Mouse (Mus musculus): ENCODE measurements around the gene Prickle1.

Prickle1 gene

DNA sequence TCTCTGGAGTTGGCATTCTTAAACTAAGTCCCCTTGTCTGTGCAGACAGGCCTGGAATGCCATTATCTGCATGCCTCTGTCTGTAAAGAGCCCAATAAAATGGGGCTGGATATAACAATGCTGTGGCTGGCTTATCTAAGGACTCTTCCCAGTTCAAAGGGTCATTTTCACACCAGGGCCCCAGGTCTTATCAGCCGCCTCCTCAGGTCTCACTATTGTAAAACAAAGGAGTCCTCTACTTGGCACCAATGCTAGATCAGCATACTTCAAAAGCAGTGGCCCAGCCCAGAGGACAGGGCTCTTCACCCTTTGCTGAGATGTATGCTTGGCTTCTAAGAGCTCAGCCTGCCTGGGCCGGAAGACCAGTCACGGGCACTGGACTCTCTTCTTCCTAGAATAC, 56.3 kb downstream of the Prickle1 start:
- no peak for DNase-seq (ENCODE audit: low spot score)

DNA sequence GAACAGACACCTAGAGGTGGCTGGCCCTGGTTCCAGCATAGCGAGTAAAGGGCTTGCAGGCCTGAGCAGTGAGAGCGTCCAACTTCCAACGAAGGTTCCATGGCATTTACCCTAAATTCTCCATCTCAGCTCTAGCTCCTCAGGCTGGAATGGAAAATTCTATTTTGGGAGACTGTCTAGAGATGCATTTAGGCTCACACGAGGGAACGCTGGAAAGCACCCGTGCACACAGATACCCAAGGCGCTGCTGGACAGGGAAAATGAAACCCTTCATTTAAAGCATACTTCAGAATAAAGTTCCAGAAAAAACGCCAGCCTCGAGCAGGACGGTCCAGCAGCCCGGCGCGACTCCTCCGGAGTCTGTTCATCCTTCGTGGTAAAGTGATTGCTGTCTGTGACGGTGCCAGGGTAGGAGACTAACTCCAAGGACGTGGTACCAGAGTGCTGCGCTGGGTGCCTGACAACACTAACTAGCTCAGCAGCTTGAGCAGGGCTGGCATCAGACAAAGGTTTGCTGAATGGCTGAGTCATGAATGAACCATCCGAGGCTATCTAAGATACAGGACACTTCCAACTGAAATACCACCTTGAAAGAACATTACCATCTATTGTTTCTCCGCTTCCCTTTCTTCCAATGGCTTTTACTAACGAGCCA, 57.0 kb downstream of the Prickle1 start:
- no peak for DNase-seq (ENCODE audit: low spot score)

DNA sequence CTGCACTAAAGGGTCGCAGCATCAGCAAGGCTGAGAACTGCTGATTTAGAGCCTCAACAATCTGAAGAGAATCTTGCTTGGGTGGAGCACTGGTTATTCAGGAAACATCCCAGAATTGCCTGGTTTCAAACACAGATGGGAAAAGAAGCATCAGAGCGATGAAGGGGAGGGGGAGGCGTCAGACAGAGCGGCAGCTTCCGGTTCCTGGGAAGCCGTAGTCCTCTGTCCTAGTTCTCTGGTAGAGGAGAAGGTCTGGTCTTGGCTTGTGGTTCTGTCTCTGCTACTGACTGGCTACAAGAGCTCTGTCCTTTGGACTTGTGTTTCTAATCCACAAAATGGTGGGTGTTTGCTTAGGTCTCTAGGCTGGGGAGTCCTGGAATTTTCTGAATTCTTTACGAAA, 57.9 kb downstream of the Prickle1 start:
- no peak for DNase-seq (ENCODE audit: low spot score)

DNA sequence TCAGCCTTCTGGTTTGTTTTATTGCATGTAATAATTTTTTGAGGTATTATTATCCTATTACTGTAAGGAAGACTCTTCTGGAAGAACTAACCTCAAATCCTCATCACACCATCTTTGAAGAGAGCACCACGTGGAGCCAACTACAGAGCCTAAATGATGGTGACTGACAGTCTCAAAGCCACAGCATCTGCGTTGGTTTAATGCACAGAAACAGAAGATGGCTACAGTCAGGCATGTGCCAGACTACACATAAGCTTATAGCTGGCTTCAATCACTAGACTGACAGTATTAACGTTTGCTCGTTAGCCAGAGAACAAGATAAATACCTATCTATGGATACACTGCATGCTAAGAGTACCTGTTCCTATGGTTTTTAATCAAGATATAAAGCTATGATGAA, 59.5 kb downstream of the Prickle1 start:
- no peak for DNase-seq (ENCODE audit: low spot score)

DNA sequence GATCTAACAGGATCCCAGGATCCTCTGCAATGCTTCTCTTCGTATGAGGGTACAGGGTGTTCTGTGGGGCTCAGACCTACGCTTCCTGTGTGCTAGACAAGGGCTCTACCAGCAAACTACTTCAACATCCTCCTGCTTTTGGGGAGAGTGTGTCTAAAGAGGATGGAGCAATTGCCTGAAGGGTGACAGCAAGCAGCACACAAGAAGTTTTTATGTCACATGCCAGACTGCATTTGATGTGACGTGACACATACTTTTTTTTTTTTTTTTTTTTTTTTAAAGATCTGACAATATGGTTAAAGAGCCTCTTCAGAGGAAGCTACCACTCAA, 65.0 kb downstream of the Prickle1 start:
- DNase-seq (ENCODE audit: low spot score): no peak

DNA sequence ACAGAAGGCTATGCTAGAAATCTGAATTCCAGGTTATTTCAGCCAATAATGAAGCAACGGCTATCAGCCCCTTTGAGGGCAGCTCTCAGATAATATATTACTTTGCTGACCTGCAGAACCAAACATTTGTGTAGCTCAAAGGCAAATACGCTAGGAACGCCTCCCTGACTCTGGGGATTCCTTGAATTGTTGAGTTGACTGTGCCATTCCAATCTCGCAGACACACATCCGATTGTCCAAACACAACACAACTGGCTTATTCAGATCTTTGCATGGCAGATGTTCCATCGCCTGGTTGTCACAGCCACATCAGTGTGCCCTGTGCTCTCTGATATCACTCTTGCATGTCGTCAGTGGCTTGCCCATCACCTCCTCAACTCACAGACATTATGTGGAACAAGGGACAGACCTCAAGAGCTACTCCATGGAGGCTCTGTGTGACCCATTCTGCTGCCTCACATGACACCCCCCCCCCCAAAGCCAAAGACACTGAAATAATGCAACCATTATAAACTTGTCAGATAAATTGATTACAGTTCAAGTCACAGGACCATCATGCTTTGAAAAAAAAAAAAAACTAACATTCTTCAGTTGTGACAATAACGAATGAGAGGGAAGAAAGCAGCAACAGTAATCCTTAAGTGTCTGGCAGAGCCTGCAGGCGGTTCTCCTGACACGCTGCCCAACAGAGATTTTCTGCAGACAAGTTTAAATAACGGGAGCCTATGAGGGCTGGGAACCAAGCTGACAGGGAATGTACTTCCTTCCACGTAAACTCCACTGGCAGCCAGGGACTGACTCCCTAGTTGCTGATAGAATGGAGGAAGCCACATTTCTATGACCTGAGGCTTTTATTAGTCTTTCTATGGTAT, 65.6 kb downstream of the Prickle1 start:
- no peak for DNase-seq (ENCODE audit: low spot score)

DNA sequence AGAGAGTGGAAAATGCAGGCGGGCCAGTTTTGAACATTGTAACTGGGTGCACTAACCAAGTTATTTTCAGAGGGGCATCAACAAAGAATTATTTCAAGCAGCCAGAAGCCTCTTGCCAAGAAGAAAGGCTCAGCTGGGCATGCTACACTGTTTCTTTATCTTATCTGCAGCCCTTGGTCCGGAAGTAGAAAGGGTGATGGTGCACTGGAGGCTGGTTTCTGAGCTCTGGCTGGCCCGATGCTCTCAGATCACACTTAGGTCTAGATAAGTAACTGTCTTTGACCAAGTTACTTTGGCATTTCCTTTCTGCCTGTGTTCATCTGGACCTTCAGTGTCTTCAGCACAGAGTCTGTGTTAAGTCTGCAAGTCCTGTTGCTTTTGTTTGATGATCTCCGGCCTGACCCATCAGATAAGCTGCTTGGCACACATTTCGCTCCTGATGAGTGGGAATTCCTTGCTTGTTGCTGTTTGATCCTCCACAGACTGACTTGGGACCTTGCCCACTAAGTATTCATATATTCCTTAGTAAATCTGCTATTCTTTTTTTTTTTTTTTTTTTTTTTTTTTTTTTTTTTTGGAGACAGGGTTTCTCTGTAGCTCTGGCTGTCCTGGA, 70.3 kb downstream of the Prickle1 start:
- DNase-seq (ENCODE audit: low spot score): no peak

DNA sequence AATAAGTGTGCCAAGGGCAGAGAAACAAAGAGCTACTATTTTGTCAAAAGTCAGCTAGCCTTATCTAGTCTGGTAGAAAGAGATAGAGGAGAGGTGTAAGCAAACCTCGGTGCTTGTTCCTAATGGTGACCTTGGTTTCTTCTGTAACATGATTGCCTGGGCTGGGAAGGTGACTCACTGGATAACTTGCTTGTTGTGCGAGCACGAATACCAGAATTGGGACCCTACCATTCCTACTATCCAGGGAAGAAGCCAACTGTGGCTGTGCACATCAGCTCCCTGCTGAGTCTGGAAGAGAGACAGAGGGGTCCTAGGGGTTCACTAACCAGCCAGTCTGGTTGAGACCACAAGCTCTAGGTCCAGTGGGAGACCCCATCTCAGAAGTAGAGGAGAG, 73.9 kb downstream of the Prickle1 start:
- no peak for DNase-seq (ENCODE audit: low spot score)

DNA sequence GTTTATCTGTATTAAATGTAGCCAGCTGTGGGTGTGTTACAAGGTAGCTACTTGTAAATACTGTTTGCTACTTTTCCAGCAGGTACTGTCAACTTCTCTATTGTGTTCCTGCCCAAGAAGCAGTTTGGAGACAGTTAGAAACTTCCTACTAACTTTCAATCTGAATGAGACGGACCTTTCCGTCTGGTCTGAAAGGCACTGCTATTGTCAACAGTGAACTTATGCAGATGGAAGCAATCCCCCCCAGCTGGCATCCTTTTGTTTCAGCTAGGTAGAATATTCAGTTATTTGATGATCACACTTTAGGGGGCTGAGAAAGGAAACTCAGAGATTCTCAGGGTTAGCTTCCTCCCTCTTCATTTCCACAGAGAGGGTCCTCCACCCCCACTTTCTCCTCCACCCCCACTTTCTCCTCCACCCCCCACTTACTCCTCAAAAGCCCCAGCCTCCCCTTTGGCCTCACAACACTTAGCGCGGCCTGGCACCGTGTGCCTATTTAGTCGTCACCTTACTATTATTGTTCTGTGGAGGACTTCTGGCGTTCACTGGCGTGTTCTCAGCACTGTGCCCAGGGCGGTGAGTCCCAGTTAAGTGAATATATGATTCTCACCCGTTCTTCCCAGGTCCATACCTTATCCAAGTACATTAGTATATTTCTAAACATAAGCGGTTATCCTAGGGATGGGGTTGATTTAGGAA, 74.5 kb downstream of the Prickle1 start:
- no peak for DNase-seq (ENCODE audit: low spot score)

DNA sequence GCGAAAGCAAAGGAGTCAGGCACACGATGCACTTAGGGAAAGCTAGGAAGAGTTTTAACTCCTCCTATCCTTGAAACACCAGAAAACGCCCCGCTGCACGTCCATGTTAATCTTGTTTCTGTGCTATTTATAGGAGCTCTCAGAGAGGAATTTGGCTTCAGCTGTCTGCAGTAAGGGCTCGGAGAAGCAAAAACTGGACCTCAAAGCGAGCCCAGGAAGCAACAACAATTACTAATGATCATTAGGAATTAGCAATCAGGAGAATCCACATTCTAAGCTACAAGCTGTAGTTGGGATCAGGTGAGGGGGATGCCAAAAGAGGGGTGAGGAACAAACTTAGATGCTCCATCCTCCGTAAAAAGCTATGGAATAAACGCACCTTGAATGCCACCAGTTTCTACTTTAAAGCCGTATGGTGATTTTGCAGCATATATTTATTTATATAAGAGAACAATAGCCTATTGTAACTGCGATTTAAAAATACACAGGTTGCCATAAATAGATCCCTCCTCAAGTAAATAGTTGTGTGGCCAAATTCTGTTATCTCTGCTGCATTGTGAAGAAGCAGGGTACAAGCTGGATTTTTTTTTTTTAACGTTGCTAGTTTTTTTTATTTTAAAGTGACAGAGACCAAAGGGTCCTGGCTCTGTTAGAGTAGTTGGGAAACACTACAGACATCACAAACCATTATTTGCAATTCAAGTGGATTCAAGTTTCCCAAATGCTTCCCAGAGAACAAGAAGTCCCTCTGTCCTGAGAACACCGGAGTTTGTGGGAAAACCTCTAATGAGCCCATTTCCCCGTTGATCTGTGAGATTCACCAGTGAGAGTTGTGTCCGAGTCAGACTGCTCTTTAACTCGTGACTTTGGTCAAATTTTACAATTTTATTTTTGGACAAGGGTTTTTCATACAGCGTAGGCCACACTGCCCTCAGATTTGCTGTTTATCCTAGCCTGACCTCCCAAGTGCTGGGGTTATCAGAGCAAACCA, 75.6 kb downstream of the Prickle1 start:
- no peak for DNase-seq (ENCODE audit: low spot score)

DNA sequence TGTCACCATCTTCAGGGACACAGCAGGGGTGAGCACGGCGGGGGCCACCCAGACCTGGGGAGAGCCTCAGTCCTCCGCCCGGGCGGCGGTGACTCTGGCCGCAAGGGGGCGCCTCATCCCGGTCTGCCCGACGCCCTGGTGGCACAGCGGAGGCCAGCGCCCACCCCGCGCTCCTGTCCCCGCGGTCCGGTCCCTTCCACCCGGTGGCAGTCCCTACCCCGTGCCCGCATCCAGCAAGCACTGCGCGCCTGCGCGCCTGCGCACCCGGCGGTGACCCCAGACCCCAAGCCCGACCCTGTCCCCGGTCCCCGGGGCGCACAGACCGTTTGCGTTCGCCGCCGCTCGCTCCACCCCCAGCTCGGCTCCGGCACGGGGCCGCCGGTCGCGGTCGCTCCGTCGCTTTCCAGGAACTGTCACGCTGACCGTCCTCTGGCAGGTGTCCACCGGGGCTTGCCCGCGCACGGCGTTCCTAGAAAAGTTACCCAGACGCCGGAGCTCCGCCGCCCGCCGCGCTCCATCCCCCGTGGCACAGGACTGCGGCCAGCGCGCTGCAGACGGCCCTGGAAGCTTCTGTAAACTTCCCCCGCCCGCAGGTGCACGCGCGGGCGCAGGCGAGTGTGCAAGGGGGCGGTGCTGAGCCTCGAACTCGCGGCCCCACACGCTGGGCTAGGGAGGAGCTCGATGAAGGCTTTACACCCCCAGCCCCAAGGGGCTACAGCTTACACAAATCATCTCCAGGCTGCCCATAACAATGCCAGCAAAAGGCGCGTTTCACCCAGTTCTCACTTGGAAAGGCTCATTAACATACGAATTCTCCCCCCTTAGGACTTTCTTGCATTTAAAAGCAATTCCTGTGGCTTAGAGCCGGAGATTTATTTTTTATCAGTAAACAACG, 76.5 kb downstream of the Prickle1 start:
- DNase-seq (ENCODE audit: low spot score): peak; percentile 67

DNA sequence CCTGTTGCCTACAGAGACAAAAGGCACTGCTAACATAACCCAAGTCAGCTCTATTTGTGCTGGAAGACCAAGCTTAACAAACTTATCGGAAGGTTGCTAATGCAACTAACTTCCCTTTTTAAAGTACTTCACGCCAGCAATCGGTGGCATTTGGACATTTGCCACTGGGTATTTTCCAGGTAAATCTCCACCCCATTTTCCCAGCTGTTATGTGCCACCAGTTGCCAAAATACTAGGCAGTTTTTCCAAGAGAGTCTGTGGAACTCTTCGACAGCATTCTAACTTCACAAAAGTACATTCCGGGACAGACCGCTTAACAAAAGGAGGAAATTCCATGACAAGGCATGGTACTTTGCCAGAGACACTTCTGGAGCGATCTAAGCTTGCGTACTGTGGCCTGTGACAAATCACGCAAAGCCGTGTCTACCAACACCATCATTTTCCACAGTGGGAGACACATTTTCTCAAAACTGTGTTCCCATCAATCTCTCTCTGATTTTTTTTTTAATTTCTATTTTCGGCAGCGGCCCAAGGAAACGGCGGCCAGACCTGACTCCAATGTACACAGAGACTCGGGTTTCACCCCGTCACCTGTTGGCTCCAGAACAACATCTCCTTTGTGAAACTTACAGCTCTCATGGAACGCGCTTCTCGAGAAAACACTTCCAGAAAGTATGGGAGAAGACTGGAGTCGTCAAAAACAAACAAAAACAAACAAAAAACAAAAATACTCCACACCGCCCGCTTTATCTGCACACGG, 77.4 kb downstream of the Prickle1 start:
- DNase-seq (ENCODE audit: low spot score): no peak

DNA sequence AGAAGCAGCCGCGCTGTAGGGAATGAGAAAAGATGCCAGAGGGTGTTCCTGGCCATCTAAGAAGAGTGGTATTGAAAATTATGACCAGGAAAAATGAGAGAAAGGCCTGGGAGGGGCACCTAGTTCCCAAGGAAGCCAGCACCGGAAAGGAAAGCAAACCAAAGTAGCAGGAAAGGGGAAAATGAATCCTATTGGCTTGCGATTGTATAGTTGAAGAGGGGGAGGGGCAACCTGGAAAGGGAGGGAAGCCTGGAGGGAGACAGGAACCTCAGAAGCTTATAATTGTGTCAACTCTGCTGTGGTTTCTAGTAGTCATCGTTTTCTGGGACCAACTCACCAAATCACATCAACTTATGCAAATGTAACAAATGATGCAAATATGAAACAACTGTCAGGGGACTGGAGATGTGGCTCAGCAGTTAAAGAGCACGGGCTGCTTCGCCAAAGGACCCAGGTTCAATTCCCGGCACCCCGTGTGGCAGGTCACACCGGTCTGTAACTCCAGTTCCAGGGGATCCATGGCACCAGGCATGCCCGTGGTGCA, 78.6 kb downstream of the Prickle1 start:
- no peak for DNase-seq (ENCODE audit: low spot score)

DNA sequence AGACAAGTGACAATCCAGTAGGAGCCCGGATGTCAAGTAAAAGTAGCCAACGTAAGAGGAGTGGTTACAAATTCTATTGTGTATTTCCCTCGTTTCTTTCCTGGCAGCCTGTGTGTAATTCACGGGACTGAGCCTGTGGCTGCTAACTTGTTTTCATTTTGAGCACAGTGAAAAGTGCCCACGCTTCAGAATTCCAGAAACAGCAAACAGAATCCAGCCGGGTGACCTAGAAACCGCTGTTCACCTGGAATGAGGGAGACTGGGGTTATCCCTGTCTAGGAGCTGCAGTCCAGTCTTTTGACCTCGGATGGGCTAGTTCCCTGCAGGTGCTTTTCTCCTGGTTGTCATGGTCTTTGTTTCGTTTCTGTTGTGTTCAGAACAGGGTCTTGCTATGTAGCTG, 80.4 kb downstream of the Prickle1 start:
- DNase-seq (ENCODE audit: low spot score): no peak

DNA sequence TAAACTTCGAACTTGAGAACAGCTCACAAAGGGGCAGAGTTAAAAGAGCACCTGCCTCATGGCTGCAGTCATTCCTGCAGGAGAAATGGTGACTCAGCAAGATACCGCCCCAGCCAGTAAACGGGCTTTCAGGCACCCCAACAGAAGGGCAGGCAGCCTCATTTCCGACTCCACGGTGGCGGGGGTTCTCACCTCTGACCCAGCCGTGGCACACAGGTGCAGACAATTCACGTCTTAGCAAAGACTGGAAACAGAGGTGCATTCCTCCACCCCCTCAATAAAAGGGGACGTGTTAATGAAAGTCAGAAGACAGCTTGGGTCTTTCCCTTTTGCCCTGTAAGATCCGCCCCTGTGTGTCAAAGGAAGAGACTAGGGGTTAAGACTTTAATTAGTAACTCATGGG, 81.8 kb downstream of the Prickle1 start:
- no peak for DNase-seq (ENCODE audit: low spot score)

DNA sequence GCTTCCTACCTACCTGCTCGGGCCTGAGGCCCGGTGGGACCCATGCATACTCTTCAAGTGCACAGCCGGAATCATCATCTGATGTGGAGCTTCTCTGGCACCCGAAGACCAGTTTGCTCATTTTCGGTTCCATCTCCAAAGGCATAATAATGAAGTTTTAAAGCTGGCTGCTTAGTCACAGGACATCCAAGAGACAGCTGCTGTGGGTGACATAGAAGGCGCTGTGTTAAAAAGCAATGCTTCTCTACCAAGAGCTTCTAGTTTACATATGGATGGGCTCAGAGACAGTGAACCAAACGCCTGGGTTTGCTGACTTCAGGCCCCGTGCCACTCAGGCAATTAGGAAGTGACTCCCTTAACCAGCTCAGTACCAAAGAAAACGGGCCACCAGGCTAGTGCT, 83.3 kb downstream of the Prickle1 start:
- DNase-seq (ENCODE audit: low spot score): no peak

DNA sequence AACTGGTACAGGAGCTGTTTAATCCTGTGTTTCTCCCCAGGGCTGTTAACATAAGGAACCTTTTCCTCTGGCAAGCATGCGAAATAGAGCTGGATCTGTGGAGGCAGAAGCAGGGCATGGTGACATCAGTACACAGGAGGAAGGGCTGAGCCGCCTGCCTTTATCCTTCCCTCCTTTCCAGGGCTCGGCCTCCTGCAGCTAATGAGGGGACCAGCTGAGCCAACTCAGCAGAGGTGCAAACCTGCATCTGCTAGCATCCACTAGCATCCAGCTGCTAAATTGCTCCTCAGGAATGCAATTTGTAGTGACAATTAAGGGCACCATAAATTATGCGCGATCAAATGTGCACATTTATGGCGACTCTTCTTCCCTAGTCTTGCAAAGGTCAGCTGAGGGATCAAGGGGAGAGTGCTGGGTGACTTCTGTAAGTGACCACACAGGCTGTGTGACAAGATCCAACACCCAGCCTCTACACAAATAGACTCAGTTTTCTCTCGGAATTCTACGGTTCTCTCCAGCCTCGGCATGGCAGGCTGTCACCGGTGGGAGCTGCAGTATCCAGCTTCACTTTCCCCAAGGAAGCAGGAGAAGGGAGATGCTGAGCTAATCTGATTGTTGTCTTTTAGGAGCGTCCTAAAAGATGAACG, 84.9 kb downstream of the Prickle1 start:
- no peak for DNase-seq (ENCODE audit: low spot score)

DNA sequence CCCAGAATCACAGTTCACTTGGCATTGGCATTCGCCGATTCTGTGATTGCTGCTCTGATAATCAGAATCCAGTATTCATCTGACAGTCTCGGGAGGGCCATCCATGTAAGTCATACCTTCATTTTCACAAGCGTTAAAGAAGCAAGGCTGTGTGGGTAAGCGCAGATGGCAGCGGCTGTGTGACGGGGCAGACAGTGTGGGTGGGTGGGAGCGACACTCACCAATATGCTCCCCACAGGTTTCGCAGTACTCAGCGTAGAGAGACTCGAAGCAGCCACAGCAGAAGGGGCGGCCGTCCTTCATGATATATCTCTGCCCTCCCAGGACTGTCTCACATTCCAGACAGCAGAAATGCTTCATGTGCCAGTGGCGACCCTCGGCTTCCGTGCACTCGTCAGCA, 90.9 kb downstream of the Prickle1 start:
- no peak for DNase-seq (ENCODE audit: low spot score)

DNA sequence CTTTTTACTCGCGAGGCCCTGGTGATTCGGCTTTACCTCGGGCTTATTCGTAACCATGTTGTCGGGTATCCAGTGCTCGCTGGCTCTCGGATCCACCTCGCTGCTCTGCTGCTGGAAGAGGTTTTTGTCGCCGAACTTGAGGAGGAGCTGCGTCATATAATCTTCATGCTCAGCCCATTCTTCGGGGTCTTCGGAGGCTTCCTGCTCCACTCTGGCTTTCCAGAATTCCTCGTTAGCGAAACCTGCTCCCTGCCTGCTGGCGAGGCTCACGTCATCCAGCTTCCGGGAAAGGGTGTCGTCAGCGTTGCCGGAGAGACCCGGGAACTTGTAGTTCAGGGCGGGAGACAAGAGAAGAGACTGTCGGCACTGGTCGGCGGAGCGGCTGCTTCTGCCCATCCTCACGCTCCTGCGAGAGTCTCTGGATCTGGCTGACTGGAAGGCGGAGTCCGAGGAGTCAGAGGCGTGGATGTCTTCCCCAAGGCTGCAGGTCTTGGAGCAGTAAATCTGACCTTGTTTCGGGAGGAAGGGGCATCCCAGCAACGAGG, 92.4 kb downstream of the Prickle1 start:
- DNase-seq (ENCODE audit: low spot score): no peak

Measured in c-Kit-positive CD71-positive TER-119-positive erythroid progenitor cells, embryonic 14.5 days (primary cell).